Mouse (Mus musculus) induced T-regulatory cell, adult 2 months (primary cell): ENCODE data around the gene Mroh7.
"Not testable (repeated sequence)": the region's sequence is repeated elsewhere in the genome, so short reads cannot be mapped to it uniquely, and the experiment has no call there.

Experiments used
- DNase-seq: peaks from one replicate; pipeline ENCODE4 v3.0.0-alpha.2; 2012; ENCODE audit warnings: low read depth

Gene Mroh7

GRCm38 (mm10) chr4:106730814-106731213 lies at the start of gene Mroh7:
Gene Mroh7 (minus strand): TSS chr4:106730925.
- no peak for DNase-seq

GRCm38 (mm10) chr4:106780045-106780444 lies 49.3 kb upstream of the Mroh7 start:
- DNase-seq, result no peak

GRCm38 (mm10) chr4:106778116-106778788 lies 47.5 kb upstream of the Mroh7 start:
- DNase-seq, result no peak

- DNase-seq, result no peak
These were observed 46.3 kb upstream of the Mroh7 start for GRCm38 (mm10) chr4:106776998-106777397.

DNA sequence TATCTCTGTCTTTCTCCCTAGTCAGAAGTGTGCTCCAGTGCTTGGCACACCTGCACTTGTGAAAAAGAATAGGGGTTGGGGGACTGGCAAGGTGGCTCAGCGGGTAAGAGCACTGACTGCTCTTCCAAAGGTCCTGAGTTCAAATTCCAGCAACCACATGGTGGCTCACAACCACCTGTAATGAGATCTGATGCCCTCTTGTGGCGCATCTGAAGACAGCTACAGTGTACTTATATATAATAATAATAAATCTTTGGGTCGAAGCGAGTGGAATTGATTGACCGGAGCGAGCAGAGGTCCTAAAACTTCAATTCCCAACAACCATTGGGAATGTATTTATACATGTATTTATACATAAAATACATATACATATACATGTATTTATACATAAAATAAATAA lies 45.0 kb upstream of the Mroh7 start:
- DNase-seq, result peak; percentile 49

DNA sequence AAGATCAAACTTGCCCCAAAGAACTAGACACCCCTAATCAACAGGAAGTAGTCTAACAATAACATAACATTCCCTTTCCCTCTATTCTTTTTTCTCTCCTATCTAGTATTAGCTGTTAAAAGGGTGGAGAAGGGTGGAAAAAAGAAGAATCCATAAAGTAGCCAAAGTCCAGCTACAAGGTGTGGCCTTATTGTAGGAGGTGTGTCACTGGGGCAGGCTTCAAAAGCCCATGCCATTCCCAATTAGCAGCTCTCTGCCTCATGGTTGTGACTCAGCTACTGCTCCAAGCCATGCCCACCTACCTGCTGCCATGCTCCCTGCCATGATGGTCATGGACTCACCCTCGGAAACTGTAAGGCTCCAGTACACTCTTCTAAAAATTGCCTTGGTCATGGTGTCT lies 41.8 kb upstream of the Mroh7 start:
- no peak for DNase-seq

- no peak for DNase-seq
These were observed 38.6 kb upstream of the Mroh7 start for GRCm38 (mm10) chr4:106769306-106769705.

- DNase-seq, result no peak
These were observed 33.4 kb upstream of the Mroh7 start for GRCm38 (mm10) chr4:106764166-106764565.

GRCm38 (mm10) chr4:106751726-106752125 lies 21.0 kb upstream of the Mroh7 start:
- DNase-seq, result no peak

- peak; percentile 52 for DNase-seq
These were observed 19.0 kb upstream of the Mroh7 start for GRCm38 (mm10) chr4:106749699-106750098.

GRCm38 (mm10) chr4:106747001-106747580 lies 16.4 kb upstream of the Mroh7 start:
- DNase-seq, result no peak

DNA sequence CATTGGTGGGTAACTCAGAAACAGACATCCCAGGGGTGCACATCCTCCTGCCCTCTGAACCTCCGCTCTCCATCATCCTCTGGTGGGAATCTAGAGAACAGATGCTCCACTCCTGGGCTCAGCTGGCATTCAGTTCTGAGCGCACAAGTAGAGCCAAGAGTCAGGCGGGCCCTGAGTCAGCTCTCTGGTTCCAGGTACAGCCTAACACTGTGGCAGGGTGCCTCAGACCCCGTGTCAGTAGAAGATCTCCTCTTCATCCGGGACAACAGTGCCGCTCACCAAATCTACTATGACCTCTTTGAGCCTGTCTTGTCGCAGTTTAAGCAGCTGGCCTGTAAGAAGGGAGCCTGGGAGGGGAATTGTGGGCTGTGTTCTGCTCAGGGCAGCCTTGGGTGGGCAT lies 15.1 kb upstream of the Mroh7 start:
- no peak for DNase-seq

GRCm38 (mm10) chr4:106737904-106738303 lies 7.2 kb upstream of the Mroh7 start:
- no peak for DNase-seq

- DNase-seq, result not testable (repeated sequence)
These were observed 6.2 kb upstream of the Mroh7 start for GRCm38 (mm10) chr4:106736884-106737283.

- no peak for DNase-seq
These were observed 2.9 kb upstream of the Mroh7 start, which contains the start of gene Fam151a for GRCm38 (mm10) chr4:106733636-106734035. Gene Fam151a (plus strand): TSS chr4:106733889.

GRCm38 (mm10) chr4:106720631-106721030 lies 10.1 kb downstream of the Mroh7 start:
- DNase-seq, result no peak

DNA sequence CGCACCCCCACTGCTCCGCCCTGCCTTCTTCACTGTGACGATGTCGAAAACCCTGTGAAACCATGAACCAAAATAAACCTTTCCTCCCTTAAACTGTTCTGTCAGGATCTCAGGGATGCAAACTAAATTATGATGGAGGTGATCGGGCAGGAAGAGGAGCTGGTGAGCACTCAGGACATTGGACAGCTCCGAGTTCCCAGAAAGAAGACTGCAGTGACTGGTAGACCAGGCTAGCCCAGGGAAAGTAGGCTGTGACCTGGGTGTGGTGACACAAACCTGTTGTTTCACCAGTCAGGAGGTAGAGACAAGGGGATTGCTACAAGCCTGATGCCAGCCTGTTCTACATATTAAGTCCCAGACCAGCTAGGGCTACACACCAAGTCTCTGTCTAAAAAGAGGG lies 17.1 kb downstream of the Mroh7 start:
- DNase-seq, result no peak

- peak; percentile 77 for DNase-seq
These were observed 22.3 kb downstream of the Mroh7 start for GRCm38 (mm10) chr4:106708408-106708807.

GRCm38 (mm10) chr4:106707957-106708356 lies 22.8 kb downstream of the Mroh7 start:
- no peak for DNase-seq

- no peak for DNase-seq
These were observed 25.5 kb downstream of the Mroh7 start for GRCm38 (mm10) chr4:106705096-106705665.

DNA sequence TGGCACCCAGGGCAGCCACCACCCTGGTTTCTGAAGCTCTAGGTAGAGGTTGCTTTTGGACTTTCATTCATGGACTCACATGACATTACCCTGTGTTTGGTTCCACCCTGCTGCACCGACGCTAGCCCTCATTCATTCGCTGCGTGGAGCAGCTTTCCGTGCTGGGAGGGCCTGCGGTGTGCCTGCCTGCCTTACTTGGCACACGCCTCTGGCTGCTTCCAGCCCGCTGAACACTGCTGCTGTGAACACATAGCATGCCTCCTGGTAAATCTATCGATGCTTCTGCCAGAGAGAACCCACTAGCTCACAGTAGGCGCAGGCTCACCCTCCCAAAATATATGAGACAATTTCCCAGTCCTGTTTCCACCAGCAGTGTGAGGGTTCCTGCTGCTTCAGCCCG lies 26.3 kb downstream of the Mroh7 start:
- no peak for DNase-seq

- no peak for DNase-seq
These were observed 26.8 kb downstream of the Mroh7 start for GRCm38 (mm10) chr4:106703956-106704355.

- DNase-seq, result no peak
These were observed 29.9 kb downstream of the Mroh7 start for GRCm38 (mm10) chr4:106700798-106701197.

GRCm38 (mm10) chr4:106699989-106700388 lies 30.7 kb downstream of the Mroh7 start:
- DNase-seq, result peak; percentile 47
